Mouse (Mus musculus) embryo, embryonic 11 days (tissue): ENCODE data around the gene Cd59a.

ENCODE experiments used
- DNase-seq: peaks from one replicate; pipeline ENCODE4 v3.0.0-alpha.2; 2015

Cd59a gene

DNA sequence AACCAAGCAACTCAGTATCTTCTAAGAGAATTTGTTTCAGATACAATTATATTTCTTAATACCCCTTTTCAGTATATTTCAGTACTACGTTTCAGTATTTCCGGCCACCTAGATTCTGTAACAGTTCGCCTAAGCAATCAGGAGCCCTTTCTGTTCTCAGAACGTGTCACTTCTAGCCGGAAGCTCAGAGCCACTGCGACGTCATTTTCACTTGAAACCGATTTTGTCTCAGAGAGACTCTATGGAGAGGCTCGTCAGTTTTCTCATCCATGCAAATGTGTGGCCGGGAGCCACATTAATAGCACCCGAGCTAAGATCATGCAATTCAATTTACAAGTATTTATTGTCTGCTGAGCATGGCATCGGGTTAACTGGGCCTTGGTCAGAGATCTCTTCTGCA, 48.4 kb downstream of the Cd59a start:
- no peak for DNase-seq

- no peak for DNase-seq
Observed at GRCm38 (mm10) chr2:104145983-104146382, 50.4 kb downstream of the Cd59a start.

GRCm38 (mm10) chr2:104147910-104148561, 52.4 kb downstream of the Cd59a start:
- no peak for DNase-seq

DNA sequence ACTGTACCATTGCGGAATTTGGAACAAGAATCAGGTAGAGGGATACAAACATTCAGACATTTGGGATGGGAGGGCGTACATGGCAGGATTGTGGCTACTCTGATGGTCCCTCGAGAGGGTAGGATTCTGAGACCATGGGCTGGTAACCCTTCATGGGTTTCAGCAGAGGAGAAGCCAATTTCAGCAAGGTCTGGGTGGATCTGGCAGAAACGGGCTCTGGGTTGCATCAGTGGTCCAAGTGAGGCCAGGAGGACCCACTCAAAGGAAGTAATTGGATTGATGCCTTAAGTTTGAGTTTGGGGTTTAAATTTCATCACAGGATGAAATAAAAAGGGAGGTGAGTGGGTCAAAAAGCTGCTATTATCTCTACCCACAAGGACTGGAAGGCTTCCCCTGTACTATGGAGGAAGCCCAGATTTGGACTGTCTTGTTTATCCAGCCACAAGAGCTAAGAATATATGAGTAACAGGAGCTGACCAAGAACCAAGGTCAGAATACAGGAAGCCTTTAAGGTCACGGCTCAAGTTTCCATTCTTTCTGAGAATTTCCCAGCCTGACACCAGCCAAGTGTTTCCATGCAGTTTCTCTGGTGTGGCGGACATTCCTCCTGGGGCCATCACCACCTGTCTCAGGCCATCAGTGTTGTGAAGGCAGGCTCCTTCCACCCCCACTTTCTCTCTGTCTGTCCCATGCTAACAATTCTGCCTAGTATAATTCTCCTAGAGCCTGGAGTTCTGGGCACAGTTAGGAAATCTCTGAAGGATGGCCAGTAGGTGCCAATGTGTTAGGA, 55.2 kb downstream of the Cd59a start:
- DNase-seq = peak; percentile 17

- no peak for DNase-seq
Observed at GRCm38 (mm10) chr2:104153345-104153744, 57.7 kb downstream of the Cd59a start.

- DNase-seq = no peak
Observed at GRCm38 (mm10) chr2:104153876-104154275, 58.3 kb downstream of the Cd59a start.

- no peak for DNase-seq
Observed at GRCm38 (mm10) chr2:104157831-104158230, 62.2 kb downstream of the Cd59a start.

- no peak for DNase-seq
Observed at GRCm38 (mm10) chr2:104163418-104163817, 67.8 kb downstream of the Cd59a start.

DNA sequence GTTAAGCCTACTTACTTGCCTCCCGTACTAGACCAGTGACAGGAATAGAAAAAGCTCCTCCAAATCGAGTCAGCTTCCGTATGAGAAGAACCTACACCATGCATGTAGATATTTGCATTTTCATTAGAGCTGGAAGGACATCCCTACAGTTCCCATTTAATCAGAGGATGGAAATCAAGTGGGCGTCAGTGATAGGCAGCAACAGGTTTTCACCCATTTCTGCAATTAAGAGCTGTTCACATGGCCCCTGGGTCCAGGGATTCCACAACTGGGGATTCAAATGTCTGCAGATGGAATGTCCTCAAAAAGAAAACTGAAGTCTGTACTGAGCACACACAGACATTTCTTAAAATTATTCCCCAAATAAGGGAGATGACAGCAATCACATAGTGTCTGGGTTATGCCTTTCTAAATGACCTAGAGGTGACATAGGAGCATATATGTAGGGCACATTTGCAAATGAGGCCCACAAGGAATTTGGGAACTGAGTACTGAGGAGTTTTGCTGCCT, 68.4 kb downstream of the Cd59a start:
- DNase-seq = no peak
